Mouse (Mus musculus) bone marrow macrophage, adult 2 months (primary cell): ENCODE results near the gene Yars2.
"Not testable (repeated sequence)": the region's sequence is repeated elsewhere in the genome, so short reads cannot be mapped to it uniquely, and the experiment has no call there.

Experiments used
- CTCF ChIP-seq: IDR thresholded peaks from 2 replicates; pipeline ENCODE4 v1.5.1; 2012; ENCODE audit warnings: low read depth, mild to moderate bottlenecking, low read length, moderate library complexity
- POLR2A ChIP-seq: IDR thresholded peaks from 2 replicates; pipeline ENCODE4 v1.6.1; 2012; ENCODE audit warnings: mild to moderate bottlenecking, low read depth, low read length, borderline replicate concordance

GRCm38 (mm10) chr16:16359101-16359482 lies 56.3 kb downstream of the Yars2 start:
- not testable (repeated sequence) for TF ChIP-seq CTCF, POLR2A
